Mouse (Mus musculus): ENCODE data around the gene Trhr2. TPM values are rescaled to one million over a fixed set of nuclear protein-coding genes. Genes with fewer than 3 reads are reported as not detected.

The Trhr2 gene
- polyA plus RNA-seq, 2 experiments from 2014 or later, result not detected

DNA sequence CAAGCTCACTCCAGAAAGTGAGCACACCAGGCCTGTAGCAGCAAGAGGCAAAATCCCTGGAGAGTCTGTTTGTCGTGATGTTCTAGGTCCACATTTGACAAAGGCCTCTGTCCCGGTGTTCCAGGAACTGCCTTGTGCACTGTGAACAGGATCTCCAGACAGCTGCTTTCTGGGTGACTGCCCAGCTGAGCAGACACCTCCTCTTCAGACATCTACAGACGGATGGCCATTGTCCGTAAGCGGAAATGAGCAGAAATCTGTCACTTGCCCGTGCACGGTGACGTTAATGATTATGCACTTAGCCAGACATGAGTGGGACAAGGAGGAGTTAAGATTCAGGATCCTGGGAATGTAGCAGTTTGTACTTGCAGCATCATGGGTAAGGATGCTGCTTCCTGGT is 6.4 kb downstream of the Trhr2 start:
- no peak for ATAC-seq

DNA sequence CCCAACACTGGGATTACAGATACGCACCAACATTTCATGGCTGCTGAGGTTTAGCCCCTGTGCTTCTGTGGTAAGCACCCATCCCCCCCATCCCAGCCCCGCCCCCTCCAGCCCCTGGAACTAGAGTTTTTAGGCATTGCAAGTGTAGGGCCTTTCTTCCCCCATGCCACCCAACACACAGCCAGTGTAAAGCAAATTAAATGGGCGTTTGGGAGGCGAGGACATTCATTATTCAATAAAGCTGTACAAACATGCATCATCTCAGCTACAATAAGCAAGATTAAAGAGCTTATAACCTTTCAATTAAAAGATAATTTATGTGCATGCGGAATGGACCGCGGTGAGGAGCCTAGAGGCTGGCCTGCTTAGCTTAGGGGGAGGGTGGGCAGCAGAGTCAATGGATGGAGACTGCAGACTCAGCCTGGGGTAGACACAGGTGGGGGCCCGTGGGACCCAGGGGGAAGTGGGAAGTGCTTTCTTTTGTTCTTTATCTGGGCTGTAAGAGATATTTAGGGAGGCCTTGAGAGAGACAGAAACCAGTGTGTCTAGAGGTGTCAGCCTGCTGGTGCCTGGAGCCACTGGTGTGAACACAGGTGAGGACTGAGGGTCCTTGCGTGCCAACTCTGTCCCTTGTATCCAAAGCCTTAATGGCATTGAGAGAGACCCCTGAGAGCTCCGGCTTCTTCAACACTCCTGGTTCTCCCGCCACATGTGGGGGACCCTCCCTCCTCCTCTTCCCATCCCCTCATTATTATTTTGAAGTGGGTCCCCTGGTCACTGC is 10.0 kb downstream of the Trhr2 start:
- ATAC-seq, result no peak

DNA sequence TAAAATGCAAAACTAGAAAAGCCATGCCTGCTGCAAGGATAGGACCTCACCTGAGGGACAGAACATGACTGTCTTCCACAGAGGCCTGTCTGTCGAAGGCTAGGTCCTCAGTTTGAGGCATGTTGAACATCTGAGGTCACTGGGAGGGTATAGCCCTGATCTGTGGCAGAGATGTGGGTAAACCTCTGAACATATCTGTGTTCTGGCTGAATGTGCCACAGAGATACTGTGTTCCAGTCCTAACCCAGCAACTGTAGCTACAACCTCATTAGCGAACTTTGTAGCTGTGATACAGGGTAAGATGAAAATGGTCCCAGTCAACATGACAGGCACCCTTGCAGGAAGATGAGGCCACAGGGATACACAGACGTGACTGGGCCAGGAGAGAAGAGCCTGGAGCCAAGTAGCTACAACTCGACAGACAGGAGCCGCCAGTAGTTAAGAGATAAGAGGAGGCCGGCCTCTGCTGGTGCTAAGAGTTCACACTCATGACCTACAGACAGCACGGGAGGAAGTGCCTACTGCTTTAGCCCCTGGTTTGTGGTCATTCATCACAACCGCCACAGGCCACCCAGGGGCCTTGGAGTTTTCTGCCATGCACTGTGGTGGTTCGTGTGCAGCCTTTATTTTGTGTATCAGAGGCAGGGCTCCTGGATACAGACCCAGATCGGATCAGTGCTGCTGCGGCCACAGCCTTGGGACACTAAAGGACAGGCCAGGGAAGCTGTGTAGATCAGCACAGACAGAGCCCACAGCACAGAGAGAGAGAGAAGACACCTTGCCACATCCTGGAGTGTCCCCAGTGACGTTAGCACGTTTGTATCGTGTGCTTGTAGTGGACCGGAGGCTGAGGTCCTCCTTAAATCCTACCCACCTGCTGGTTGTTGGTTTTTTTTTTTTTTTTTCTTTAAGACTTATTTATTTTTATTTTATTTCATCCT is 10.9 kb downstream of the Trhr2 start:
- no peak for ATAC-seq

DNA sequence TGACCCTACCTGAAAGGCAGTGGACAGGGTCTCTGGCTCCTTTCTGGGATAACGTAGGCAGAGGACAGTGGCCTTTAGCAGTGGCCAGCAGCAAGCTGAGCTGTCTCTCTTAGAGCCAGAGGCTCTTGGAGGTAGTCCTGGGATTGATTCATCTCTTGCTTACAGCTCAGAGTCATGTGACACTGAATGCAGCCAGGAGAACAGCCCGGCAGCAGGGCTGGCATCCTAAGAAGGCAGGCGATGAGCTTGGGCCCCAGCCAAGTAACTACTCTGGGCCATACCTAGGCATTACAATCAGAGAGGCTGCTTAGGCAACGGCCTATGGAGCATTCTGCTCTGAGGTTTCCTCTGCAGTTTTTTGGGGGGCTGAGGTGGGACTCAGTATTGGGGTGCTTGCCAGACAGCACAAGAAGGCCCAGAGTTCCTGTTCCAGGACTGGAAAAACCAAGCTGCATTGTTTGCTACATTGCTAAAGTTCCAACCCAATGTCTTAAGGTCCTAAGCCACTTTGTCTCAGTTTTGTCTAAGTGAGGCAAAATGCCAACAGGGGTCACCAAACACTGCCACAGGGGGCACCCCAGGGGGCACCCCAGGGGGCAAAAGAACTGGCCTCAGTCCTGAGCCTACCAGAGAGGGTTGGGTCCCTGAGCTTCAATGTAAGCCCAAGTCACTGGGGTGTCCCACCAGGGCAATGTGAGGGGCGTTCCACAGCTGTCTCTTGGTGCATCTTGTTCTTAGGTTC is 12.6 kb downstream of the Trhr2 start:
- ATAC-seq, result no peak

DNA sequence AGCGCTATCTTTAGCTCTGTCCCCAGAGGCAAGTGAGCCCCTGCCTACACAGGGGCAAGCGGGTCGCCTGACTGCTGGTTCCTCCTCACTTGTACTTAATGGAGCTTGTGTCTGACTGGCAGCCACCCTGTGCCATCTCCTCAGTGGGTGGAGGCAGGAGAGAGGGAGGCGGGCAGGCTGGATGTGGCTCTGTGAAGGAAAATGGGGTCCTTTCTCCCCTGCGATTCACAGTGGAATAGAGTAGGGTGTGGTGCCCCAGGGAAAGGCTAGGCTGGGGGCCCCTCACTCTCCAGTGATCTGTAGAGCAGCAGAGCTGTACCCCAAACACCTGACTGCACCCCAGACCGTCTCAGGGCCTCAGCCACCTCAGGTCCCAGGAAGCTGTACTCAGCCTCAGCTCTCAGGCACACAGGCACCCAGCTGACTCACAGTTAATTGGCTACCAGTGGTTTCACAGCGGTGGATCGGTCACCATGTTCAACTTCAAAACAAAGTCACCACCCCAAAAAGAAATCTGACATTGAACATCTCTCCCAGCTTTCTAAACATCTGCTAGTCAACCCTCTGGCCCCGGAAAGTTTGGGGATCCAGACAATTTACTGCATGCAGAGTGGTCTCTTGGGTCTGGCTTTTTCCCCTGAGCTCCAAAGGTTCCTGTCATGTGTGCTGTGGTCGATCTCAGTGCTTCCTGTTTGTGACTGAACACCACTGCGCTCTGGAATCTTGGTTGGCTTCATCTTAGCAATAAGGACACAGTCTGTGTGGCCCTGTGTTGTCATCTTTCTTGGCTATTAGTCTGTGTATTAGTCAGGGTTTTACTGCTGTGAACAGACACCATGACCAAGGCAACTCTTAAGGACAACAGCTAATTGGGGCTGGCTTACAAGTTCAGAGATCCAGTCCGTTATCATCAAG is 15.1 kb downstream of the Trhr2 start:
- ATAC-seq, result no peak

DNA sequence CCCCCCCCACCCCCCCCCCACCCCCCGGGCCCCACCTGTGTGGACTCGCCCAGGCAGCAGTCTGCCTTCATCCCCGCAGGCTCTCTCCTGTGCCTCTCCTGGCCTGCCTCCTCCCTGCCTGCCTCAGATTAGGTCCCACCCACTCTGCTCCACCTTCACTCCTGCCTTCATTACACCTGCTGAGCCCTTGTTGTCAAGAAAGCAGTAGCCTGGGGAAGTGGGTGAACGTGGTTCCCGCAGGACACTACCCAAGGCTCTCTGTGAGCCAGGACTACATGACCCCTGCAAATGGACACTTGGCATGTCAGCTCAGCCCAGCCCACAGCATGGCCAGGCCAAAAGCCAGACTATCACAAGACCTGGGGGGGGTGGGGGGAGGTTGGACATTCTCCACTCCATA is 16.3 kb downstream of the Trhr2 start:
- no peak for ATAC-seq

DNA sequence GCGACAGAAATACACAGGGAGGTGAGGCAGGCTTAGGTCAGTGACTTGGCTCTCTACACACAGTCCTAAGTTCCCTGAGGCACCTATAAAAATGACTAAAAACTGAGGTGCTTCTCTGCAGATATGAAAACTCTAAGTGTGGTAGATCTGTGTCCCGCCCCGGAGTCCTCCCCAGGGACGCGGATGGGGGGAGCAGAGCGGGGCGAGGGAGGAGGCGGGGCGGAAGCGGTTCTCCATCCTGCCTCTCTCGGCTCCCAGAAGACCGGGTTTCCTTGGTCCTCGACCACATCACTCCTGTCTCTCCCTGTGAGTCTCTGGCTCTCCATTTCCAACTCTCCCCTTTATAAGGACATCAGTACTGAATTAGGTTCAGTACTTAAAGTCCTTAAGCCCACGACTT is 16.8 kb downstream of the Trhr2 start:
- ATAC-seq, result peak; percentile 60

DNA sequence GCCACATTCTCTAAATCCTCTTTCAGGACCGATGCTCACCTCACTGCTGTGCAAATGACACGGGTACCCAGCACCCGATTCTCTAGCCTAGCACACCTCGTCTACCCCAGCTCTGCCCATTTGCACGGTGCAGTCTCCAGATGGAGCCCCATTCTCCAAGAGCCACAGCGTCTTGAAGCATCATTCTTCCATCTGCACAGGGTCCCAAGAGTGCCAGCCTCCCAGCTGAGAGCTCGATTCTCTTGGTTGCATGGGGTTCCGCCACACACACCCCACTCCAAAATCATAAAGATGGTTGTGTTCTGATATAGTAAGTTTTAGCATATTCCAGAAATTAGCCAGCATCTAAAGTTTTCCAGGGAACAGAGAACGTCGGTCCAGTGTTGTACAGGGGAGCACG is 17.2 kb downstream of the Trhr2 start:
- ATAC-seq, result no peak

DNA sequence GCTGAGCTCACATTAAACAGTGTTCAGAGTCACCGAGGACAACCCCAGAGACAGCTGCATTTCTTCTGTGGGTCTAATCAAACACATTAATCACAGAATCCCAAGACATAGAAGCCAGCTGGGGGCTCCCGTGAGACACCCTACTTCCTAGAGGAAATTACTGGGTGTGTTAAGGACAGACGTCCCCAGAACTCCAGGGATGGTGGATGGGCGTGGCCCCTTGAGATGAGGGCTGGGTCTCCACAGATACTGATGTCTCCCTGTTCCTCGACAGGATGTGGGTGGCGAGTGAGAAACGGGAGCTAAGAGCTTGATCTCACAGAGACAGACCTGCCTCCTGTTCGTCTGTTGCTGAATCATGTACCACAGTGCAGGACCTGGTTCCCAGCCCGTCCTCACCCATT is 17.7 kb downstream of the Trhr2 start:
- peak; percentile 62 for ATAC-seq

DNA sequence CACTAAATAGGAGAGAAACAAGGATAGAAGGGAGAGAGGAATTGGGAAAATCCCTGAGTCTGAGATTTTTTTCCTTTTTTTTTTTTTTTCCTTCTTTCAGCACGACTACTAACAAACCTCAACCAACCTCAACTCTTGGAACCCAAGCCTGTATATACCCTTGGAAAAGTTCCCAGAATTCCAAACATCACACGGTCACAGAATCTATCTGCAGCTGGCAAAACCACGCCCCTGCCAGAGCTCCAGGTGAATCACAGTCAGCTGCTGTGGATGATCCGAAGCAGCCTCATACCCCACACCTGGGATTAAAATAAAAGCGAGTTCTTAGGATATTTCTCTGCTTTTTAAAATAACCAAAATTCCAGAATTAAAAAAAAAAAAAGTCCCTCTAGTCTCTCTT is 18.2 kb downstream of the Trhr2 start:
- ATAC-seq, result no peak

DNA sequence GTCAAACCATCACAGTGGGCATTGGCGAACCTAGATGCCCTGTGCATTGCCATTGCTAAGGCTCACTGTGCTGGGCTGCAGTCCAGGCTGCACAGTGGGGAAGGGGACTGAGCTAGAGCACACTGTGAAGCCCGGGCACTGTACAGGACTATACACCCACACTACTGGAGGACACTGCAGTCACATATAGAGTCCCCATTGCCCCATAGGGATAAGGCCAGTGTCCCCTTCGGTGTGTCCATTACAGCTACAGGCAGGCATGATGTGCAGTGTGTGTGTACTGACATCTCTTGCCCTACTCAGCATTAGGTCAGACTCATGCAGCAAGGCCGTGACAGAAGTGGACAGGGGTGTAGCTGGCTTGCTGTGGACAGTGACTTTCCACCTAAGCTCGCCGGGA is 18.8 kb downstream of the Trhr2 start:
- no peak for ATAC-seq

DNA sequence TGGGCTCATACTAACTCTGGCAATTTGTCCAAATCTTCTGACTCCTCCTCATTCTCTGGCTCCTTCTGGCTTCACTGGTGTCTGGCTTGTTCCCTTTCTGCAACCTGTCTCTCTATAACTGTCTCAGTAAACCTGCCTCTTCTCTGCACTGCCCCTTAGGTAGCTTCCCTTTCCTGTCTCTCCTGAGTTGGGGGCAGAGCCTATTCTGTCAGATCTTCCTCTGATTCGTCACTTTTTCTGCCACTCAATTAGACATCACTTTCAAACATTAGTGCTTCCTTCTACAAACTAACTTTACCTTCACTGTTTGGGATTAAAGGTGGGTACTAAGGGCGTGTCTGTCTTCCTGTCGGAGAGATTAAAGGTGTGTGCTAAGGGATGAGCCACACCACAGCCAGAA is 19.8 kb downstream of the Trhr2 start:
- no peak for ATAC-seq

DNA sequence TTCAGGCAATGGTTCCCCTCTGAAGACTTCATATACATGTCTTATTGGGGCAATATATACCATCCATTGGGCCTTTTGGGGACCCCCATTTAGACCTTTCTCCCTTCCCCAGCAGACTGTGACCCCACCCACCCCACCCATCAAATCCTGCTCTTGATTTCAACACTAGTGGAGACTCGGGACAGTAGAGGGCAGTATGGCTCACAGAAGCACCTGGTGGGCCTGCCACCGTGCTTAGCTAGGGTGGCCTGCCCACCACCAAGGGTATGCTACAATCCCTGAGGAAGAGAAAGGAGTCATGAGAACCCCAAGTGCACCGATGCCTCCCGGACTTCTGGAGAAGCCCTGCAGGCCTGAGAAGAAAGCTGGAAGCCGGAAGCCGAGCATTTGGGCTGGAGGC is 21.7 kb downstream of the Trhr2 start:
- ATAC-seq, result no peak

DNA sequence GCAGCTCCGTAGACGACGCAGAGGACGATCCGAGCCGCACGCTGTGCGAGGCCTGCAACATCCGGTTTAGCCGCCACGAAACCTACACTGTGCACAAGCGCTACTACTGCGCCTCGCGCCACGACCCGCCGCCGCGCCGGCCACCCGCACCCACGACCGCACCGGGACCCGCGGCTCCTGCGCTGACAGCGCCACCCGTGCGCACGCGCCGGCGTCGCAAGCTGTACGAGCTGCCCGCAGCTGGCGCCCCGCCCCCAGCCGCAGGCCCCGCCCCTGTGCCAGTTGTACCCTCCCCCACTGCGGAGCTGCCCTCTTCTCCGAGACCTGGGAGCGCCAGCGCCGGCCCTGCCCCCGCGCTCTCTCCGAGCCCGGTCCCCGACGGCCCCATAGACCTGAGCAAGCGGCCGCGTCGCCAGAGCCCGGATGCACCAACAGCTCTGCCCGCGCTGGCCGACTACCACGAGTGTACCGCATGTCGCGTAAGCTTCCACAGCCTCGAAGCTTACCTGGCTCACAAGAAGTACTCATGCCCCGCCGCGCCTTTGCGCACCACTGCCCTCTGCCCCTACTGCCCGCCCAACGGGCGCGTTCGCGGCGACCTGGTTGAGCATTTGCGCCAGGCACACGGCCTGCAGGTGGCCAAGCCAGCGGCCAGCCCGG is 24.2 kb downstream of the Trhr2 start:
- no peak for ATAC-seq

DNA sequence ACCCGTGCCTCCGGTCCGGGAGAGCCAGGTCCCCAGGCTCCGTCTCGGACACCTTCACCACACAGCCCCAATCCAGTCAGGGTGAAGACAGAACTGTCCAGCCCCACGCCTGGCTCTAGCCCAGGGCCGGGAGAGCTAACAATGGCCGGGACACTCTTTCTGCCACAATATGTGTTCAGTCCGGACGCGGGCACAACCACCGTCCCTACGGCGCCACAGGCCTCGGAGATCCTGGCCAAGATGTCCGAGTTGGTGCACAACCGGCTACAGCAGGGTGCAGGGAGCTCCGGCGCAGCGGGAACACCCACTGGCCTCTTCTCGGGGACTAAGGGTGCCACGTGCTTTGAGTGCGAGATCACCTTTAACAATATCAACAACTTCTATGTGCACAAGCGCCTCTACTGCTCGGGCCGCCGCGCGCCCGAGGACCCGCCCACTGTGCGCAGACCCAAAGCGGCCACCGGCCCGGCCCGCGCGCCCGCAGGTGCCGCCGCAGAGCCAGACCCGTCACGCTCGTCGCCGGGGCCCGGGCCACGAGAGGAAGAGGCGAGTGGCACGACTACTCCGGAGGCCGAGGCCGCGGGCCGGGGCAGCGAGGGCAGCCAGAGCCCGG is 24.8 kb downstream of the Trhr2 start:
- ATAC-seq, result no peak

DNA sequence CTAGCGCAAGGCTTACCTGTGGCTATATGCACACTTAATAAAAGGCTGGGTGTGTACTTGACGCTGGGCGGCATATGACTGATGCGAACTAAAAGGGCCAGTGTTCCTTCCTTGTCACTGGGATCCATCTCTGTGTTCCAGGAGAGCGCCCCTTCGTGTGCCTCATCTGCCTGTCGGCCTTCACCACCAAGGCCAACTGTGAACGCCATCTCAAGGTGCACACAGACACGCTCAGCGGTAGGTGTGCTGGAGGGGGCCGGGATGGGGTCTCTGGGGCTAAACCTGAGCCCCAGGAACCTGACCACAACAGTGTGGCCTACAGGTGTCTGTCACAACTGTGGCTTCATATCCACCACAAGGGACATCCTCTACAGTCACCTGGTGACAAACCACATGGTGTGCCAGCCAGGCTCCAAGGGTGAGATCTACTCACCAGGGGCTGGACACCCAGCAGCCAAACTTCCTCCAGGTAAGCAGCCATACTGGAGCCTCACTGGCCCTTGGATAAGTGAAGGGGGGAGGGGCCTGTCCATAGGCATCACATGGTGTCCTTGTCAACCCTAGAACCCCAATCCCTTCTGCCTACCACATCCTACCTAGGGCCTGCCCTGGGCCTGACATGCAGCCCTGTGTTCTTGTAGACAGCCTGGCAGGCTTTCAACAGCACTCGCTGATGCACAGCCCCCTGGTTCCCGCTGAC is 25.6 kb downstream of the Trhr2 start:
- no peak for ATAC-seq

DNA sequence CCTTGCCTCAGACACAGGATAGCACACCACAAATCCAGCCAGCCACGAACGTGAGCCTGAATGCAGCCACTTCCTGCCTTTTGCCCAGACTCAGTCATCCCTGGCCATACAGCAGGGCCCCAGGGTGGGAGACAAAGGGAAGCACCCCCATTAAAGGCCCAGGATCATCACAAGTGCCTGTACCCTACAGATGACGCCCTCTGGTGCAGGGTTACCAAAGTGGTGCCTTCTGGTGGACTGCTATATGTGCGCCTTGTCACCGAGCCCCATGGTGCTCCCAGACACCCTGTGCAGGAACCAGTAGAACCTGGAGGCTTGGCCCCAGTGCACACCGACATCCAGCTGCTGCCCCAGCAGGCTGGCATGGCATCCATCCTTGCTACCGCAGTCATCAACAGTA is 27.0 kb downstream of the Trhr2 start:
- no peak for ATAC-seq

DNA sequence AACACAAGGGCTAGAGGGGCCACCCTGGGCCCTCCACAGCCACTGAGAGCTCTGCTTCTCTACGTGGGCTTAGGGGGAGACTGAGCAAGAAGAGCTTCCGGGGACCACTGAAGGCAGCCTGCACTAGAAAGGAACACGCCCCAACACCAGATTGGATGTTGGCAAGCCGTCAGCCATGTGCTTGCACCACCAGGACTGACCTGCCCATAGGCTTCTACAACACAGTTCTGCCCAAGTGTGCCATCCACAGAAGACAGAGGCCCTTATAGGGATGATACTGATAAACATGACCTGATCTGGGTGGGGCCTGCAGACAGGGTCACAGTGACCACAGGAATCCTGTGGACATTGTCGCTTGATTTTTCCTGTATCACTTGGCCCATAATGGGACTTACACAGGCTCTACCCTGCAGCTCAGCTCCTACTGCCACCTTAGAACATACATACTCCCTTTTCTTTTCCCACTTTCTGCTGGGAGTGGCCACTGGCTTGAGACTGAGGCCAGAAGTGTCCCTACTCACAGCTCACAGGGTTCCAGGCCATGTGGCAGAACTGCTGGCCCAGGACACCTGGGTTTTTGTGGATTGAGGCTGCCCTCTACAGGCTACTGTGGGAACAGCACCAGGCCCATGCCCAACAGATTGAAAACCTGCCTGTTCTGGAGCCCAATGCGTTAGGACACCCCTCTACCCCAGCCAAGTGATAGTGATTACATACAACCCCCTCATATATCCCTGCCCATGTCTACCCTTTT is 27.6 kb downstream of the Trhr2 start:
- peak; percentile 54 for ATAC-seq

DNA sequence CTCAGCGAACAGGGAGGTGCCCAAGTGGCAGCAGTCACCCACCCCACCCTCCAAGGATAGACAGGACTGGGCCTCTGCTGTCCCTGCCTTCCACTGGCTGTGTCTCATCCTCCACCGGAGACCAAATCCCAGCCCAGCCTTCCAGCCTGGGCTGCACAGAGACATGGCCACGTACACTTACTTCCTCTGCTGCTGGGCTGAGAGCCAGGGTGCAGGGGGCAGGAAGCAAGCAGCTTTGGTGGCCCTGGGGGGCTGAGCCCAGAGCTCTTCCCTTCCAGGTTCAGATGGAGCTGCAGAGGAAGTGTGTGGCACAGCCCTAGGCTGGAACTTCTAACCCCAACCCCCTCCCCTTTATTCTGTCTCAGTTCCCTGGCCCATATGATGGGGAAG is 29.4 kb downstream of the Trhr2 start:
- ATAC-seq, result no peak

Measured in activated CD4-positive, CD25-positive, alpha-beta regulatory T cell, adult 4 months (primary cell).